Mouse (Mus musculus) heart, embryonic 11.5 days (tissue): ENCODE results near the gene Abcg2. TPM values are rescaled to one million over a fixed set of nuclear protein-coding genes. Genes with fewer than 3 reads are reported as not detected.

Experiments
- ATAC-seq: fragments of 200-750 bp; cut with Nextera tagmentation; replicated peaks from 2 replicates; pipeline ENCODE4 v1.8.0; 2017; ENCODE audit warnings: moderate library complexity; ENCODE audit not compliant: insufficient number of reproducible peaks, low FRiP score, low TSS enrichment
- H3K27ac ChIP-seq: fragments of 300-500 bp; sonication (generic); 2 replicates; pipeline ENCODE4 v1.5.1; 2014; ENCODE audit warnings: mild to moderate bottlenecking, low read depth, low read length
- H3K27me3 ChIP-seq: fragments of 300-500 bp; sonication (generic); 2 replicates; pipeline ENCODE4 v1.6.1; 2014; ENCODE audit warnings: mild to moderate bottlenecking, low read length, mixed read lengths; ENCODE audit not compliant: control insufficient read depth, insufficient read depth
- H3K36me3 ChIP-seq: fragments of 300-500 bp; sonication (generic); 2 replicates; pipeline ENCODE4 v1.6.1; 2014; ENCODE audit warnings: mild to moderate bottlenecking, low read length, moderate library complexity, mixed read lengths; ENCODE audit not compliant: control insufficient read depth, insufficient read depth
- H3K4me1 ChIP-seq: fragments of 300-500 bp; sonication (generic); 2 replicates; pipeline ENCODE4 v1.6.1; 2014; ENCODE audit warnings: low read length; ENCODE audit not compliant: control insufficient read depth, insufficient read depth
- H3K4me2 ChIP-seq: fragments of 300-500 bp; sonication (generic); 2 replicates; pipeline ENCODE4 v1.6.1; 2014; ENCODE audit warnings: mild to moderate bottlenecking, moderate library complexity
- H3K4me3 ChIP-seq: fragments of 300-500 bp; sonication (generic); 2 replicates; pipeline ENCODE4 v1.5.1; 2014; ENCODE audit warnings: low read depth, low read length
- H3K9ac ChIP-seq: fragments of 300-500 bp; sonication (generic); 2 replicates; pipeline ENCODE4 v1.6.1; 2014; ENCODE audit warnings: mild to moderate bottlenecking, low read depth, low read length, moderate library complexity
- H3K9me3 ChIP-seq: fragments of 300-500 bp; sonication (generic); replicated peaks from 2 replicates; pipeline ENCODE4 v1.6.1; 2016; ENCODE audit warnings: low read length; ENCODE audit not compliant: control insufficient read depth
- WGBS: fragments of 180-500 bp; shearing (Covaris S2); extraction: QIAGEN DNeasy Blood & Tissue Kit; methylation state at CpG from one replicate; pipeline ENCODE4 v1.1.7; 2014; ENCODE audit not compliant: insufficient replicate concordance; 5-methylcytosine and 5-hydroxymethylcytosine counted together
- polyA plus RNA-seq: library from polyadenylated mRNA; unstranded; fragments of >200 nt; fragmentation: Nextera tagmentation; extraction: Ambion mirVana; gene quantifications from 2 replicates; pipeline ENCODE4 v1.2.1, GENCODE M21; 2014

Abcg2 gene
- polyA plus RNA-seq, 1 experiment from 2014 or later = 67.8 TPM

DNA sequence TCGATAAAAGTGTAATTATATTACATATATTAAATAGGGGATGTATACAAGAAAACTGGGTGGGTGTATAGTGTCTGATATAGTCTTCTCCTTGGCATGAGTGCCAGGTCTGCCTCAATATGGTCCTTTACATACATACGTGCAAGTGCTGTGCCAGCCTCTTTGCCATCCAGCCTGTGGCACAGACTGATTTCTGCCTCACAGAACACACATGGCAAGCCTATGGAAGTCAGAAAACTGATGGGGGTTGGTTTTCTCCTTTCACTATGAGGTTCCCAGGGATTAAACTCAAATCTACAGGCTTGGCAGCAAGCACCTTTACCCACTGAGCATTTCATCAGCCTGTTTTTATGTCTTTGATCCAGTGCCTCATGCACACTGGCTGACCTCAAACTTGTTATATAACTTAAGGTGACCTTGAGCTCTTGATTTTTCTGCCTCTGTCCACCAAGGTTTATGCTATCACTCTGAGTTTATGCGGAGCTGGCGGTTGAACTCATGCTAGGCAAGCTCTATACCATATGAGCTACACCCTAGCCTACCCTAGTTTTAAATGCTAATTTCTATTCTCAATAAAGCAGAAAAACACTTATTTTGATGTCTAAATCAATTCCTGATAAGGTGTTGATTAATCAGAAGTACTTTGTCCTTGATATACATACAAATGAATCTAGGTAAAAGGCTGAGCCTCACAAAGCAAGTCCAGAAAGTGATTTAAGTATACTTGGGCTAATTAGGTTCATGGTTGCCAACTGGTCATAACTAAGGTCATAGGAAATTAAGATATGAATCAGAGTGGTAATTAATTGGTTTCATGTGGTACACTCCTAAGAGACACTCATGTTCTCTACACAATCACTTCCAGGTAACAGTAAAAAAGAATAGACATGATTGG, 26.7 kb downstream of the Abcg2 start:
- Histone ChIP-seq H3K4me3 (no peak overlapping the region), H3K9ac (no peak overlapping the region), H3K4me1 (no peaks in the 10 kb centered on the region), H3K9me3 (peaks cover 4% of the 10 kb centered on the region; the same call in 1 of the 2 replicates), H3K27ac (no peak overlapping the region), H3K4me2 (no peak overlapping the region), H3K27me3 (no peaks in the 10 kb centered on the region), H3K36me3 (no peaks in the 10 kb centered on the region)
- 66% methylated on average over 4 of the region's 4 CpGs for WGBS
- ATAC-seq = peak; percentile 76

- no peaks in the 10 kb centered on the region for H3K36me3 ChIP-seq
- 67% methylated on average over 5 of the region's 5 CpGs for WGBS
- H3K4me1 ChIP-seq = 0 out of 2 replicates have a peak, but pooled peaks cover 2% of the 10 kb centered on the region
- no peaks in the 10 kb centered on the region for H3K27me3 ChIP-seq
- H3K27ac ChIP-seq = no peak overlapping the region
- H3K4me2 ChIP-seq = no peak overlapping the region
- no peak overlapping the region for H3K9ac ChIP-seq
- H3K9me3 ChIP-seq = no peaks in the 10 kb centered on the region
- ATAC-seq = no peak
- no peak overlapping the region for H3K4me3 ChIP-seq
Measured at GRCm38 (mm10) chr6:58624126-58624525, 39.8 kb downstream of the Abcg2 start.

- Histone ChIP-seq H3K36me3 (no peaks in the 10 kb centered on the region), H3K27me3 (no peaks in the 10 kb centered on the region), H3K4me2 (no peak overlapping the region), H3K4me3 (no peak overlapping the region), H3K9me3 (no peaks in the 10 kb centered on the region), H3K27ac (no peak overlapping the region), H3K4me1 (0 out of 2 replicates have a peak, but pooled peaks cover 5% of the 10 kb centered on the region), H3K9ac (no peak overlapping the region)
- ATAC-seq = no peak
- 54% methylated on average over 2 of the region's 2 CpGs for WGBS
Measured at GRCm38 (mm10) chr6:58629238-58629637, 44.9 kb downstream of the Abcg2 start.

GRCm38 (mm10) chr6:58632419-58632818, 48.1 kb downstream of the Abcg2 start:
- ATAC-seq = no peak
- WGBS = 29% methylated on average over 3 of the region's 3 CpGs
- Histone ChIP-seq H3K27ac (no peak overlapping the region), H3K9me3 (no peaks in the 10 kb centered on the region), H3K4me1 (peaks cover 5% of the 10 kb centered on the region; the same call in 1 of the 2 replicates), H3K27me3 (no peaks in the 10 kb centered on the region), H3K4me2 (no peak overlapping the region), H3K9ac (no peak overlapping the region), H3K36me3 (no peaks in the 10 kb centered on the region), H3K4me3 (no peak overlapping the region)

DNA sequence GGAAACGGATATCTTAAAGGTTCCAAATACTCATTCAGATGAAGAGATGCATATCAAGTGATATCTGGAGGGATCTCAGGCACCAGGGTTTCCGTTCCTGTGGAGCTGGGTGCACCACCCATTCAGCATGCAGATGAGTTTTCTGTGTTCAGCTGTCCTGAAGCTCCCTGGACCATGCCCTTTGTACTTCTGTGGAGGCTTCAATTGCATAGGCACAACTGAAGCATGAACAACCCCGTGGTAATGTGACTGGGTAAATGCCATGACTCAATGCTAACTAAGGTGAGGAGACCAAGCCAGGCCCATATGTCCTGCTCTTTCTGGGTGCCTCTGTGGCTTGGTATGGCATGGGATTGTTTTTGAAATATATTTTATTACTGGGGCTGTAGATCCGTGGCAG, 49.4 kb downstream of the Abcg2 start:
- Histone ChIP-seq H3K9ac (no peak overlapping the region), H3K4me2 (no peak overlapping the region), H3K9me3 (no peaks in the 10 kb centered on the region), H3K4me3 (no peak overlapping the region), H3K4me1 (peaks cover 5% of the 10 kb centered on the region; the same call in 1 of the 2 replicates), H3K36me3 (no peaks in the 10 kb centered on the region), H3K27me3 (no peaks in the 10 kb centered on the region), H3K27ac (no peak overlapping the region)
- no peak for ATAC-seq
- WGBS = 76% methylated on average over 4 of the region's 4 CpGs

GRCm38 (mm10) chr6:58638566-58638965, 54.2 kb downstream of the Abcg2 start:
- Histone ChIP-seq H3K36me3 (no peaks in the 10 kb centered on the region), H3K9me3 (no peaks in the 10 kb centered on the region)
- ATAC-seq = no peak

GRCm38 (mm10) chr6:58639391-58639790, 55.1 kb downstream of the Abcg2 start:
- no peaks in the 10 kb centered on the region for H3K9me3 ChIP-seq
- H3K4me3 ChIP-seq = no peak overlapping the region
- H3K9ac ChIP-seq = no peak overlapping the region
- no peak for ATAC-seq
- no peak overlapping the region for H3K27ac ChIP-seq
- H3K27me3 ChIP-seq = no peaks in the 10 kb centered on the region
- H3K36me3 ChIP-seq = no peaks in the 10 kb centered on the region
- 83% methylated on average over 2 of the region's 2 CpGs for WGBS
- H3K4me1 ChIP-seq = peaks cover 14% of the 10 kb centered on the region
- no peak overlapping the region for H3K4me2 ChIP-seq

More at GRCm38 (mm10) chr6:58638566-58638965, 54.2 kb downstream of the Abcg2 start:
- Histone ChIP-seq H3K9ac (no peak overlapping the region), H3K4me2 (no peak overlapping the region), H3K4me3 (no peak overlapping the region), H3K27me3 (no peaks in the 10 kb centered on the region), H3K4me1 (peaks cover 13% of the 10 kb centered on the region), H3K27ac (no peak overlapping the region)

- WGBS = under 1% methylated on average over 50 of the region's 50 CpGs
- no peaks in the 10 kb centered on the region for H3K9me3 ChIP-seq
- peaks cover 18% of the 10 kb centered on the region for H3K4me1 ChIP-seq
- H3K9ac ChIP-seq = peak overlapping the region; percentile 91
- ATAC-seq = peak; percentile 96
- peak overlapping the region; percentile 88 for H3K27ac ChIP-seq
- H3K36me3 ChIP-seq = no peaks in the 10 kb centered on the region
- H3K27me3 ChIP-seq = no peaks in the 10 kb centered on the region
- H3K4me3 ChIP-seq = peak overlapping the region; percentile 73
- H3K4me2 ChIP-seq = peak overlapping the region; percentile 85
Measured at GRCm38 (mm10) chr6:58640333-58641018, 56.2 kb downstream of the Abcg2 start.
